Mouse (Mus musculus) forebrain, postnatal 0 days (tissue): Measurements from ENCODE around the gene H2afz. TPM values are rescaled to one million over a fixed set of nuclear protein-coding genes. Genes with fewer than 3 reads are reported as not detected.
"Not testable (repeated sequence)": the region's sequence is repeated elsewhere in the genome, so short reads cannot be mapped to it uniquely, and the experiment has no call there.

ENCODE experiments used
- ATAC-seq: fragments of 200-750 bp; cut with Nextera tagmentation; 2 replicates; pipeline ENCODE4 v1.8.0; 2017; ENCODE audit warnings: mild to moderate bottlenecking, moderate library complexity
- DNase-seq: peaks from one replicate; pipeline ENCODE4 v3.0.0-alpha.2; 2015
- H3K27ac ChIP-seq: fragments of 300-500 bp; sonication (generic); 2 replicates; pipeline ENCODE4 v1.5.1; 2014; ENCODE audit warnings: low read depth, mild to moderate bottlenecking, antibody characterized with exemption, low read length, moderate library complexity, mixed read lengths
- H3K27me3 ChIP-seq: fragments of 300-500 bp; sonication (generic); 2 replicates; pipeline ENCODE4 v1.6.1; 2014; ENCODE audit warnings: mild to moderate bottlenecking, low read length, mixed read lengths; ENCODE audit not compliant: insufficient read depth
- H3K36me3 ChIP-seq: fragments of 300-500 bp; sonication (generic); 2 replicates; pipeline ENCODE4 v1.6.1; 2014; ENCODE audit warnings: mild to moderate bottlenecking, moderate library complexity; ENCODE audit not compliant: insufficient read depth
- H3K4me1 ChIP-seq: fragments of 300-500 bp; sonication (generic); 2 replicates; pipeline ENCODE4 v1.6.1; 2014; ENCODE audit warnings: antibody characterized with exemption; ENCODE audit not compliant: insufficient read depth
- H3K4me2 ChIP-seq: fragments of 300-500 bp; sonication (generic); 2 replicates; pipeline ENCODE4 v1.6.1; 2014; ENCODE audit warnings: low read depth, mild to moderate bottlenecking, moderate library complexity
- H3K4me3 ChIP-seq: fragments of 300-500 bp; sonication (generic); 2 replicates; pipeline ENCODE4 v1.5.1; 2014; ENCODE audit warnings: low read depth, low read length, mixed read lengths
- H3K9ac ChIP-seq: fragments of 300-500 bp; sonication (generic); 2 replicates; pipeline ENCODE4 v1.6.1; 2014; ENCODE audit warnings: mild to moderate bottlenecking
- H3K9me3 ChIP-seq: fragments of 300-500 bp; sonication (generic); 2 replicates; pipeline ENCODE4 v1.6.1; 2016; ENCODE audit warnings: low read length
- CTCF ChIP-seq: sonication (generic); IDR thresholded peaks from 2 replicates; pipeline ENCODE4 v1.5.1; 2016; ENCODE audit warnings: antibody characterized with exemption, control low read depth, low read depth
- WGBS: fragments of 180-500 bp; shearing (Covaris S2); extraction: QIAGEN DNeasy Blood & Tissue Kit; methylation state at CpG from one replicate; pipeline ENCODE4 v1.1.7; 2014; 5-methylcytosine and 5-hydroxymethylcytosine counted together
- polyA plus RNA-seq: library from polyadenylated mRNA; unstranded; fragments of >200 nt; fragmentation: Nextera tagmentation; extraction: Ambion mirVana; gene quantifications from 2 replicates; pipeline ENCODE4 v1.2.1, GENCODE M21; 2015
- total RNA-seq: library from RNA; depleted of rRNA; stranded (reverse); fragments of >200 nt; gene quantifications from 2 replicates; pipeline ENCODE4 v1.2.3, GENCODE M21; 2014

The H2afz gene
- total and polyA plus RNA-seq, 2 experiments from 2014 or later, result 485 to 728 TPM

DNA sequence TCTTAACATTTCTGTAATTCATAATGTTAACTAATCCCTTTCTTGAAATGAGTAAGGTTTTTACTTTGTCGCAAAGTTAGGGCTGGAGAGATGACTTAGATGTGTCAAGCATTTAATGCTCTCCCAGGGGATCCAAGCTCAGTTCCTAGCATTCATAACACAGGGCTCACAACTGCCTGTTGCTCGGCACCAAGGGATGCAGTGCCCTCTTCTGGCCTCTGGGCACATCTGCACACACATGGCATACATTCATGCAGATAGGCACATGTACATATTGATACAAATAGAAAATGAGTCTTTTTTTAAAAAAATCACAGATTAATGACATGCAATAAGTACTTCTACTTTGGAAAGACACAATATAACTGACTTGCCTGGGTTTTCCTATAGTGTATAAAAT, 13.1 kb upstream of the H2afz start:
- WGBS, result 83% methylated on average over 2 of the region's 2 CpGs
- DNase-seq (no peak), ATAC-seq (no peak)
- H3K4me3 ChIP-seq, result no peak overlapping the region
- H3K27ac ChIP-seq, result no peak overlapping the region
- no peaks in the 10 kb centered on the region for H3K9me3 ChIP-seq
- TF ChIP-seq CTCF, result no peak
- no peaks in the 10 kb centered on the region for H3K27me3 ChIP-seq
- H3K4me1 ChIP-seq, result no peaks in the 10 kb centered on the region
- H3K36me3 ChIP-seq, result no peaks in the 10 kb centered on the region
- H3K9ac ChIP-seq, result no peak overlapping the region
- no peak overlapping the region for H3K4me2 ChIP-seq

GRCm38 (mm10) chr3:137853011-137853410, 11.3 kb upstream of the H2afz start:
- not testable (repeated sequence) for H3K4me1 ChIP-seq, H3K4me2 ChIP-seq, H3K4me3 ChIP-seq, H3K9me3 ChIP-seq, H3K9ac ChIP-seq, H3K27ac ChIP-seq, H3K36me3 ChIP-seq, H3K27me3 ChIP-seq, DNase-seq, ATAC-seq
- 96% methylated on average over 1 of the region's 1 CpGs for WGBS

DNA sequence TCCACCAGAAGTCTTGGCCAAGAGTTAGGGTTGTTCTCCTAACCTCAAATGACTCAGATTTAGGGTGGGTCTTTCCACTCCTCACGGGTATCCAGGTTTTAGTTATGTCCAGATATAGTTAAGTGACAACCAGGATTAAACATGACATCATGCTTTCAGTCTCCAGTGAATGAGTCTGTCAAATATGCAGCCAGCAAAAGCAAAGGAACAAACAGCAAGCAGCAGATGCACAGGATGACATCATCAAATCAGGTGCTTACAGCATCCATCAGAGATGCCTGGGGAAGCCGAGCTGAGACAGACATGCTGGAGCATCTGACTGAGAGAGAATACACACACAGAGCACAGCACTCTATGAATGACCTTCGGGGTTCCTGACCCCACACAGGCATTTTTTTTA, 9.0 kb upstream of the H2afz start:
- Histone ChIP-seq H3K4me1 (no peaks in the 10 kb centered on the region), H3K9me3 (no peaks in the 10 kb centered on the region), H3K4me3 (no peak overlapping the region), H3K36me3 (no peaks in the 10 kb centered on the region), H3K4me2 (no peak overlapping the region), H3K9ac (no peak overlapping the region), H3K27me3 (no peaks in the 10 kb centered on the region), H3K27ac (no peak overlapping the region)
- WGBS, result 39% methylated on average over 3 of the region's 3 CpGs
- no peak for TF ChIP-seq CTCF
- ATAC-seq (peak; percentile 32; the same call in 1 of the 2 replicates), DNase-seq (no peak)

DNA sequence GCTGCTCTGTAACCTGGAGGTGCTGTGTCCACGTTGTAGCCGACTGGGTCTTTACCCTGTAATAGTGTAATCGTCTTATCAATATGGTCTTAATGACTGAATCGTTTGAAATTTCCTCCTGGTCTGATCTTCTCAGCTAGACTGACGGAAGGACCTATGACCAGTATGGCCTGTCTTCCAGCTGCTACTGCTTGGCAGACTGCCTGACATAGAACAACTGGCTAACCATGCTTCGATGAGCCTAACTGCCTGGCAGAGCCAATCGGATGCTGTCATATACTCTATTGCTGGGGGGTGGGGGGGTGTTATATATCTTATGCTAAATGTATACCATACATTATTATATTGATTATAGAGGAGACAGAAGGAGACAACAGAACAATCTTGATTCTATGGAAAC, 8.2 kb upstream of the H2afz start:
- DNase-seq (no peak), ATAC-seq (no peak)
- Histone ChIP-seq H3K4me3 (no peak overlapping the region), H3K9ac (no peak overlapping the region), H3K27ac (no peak overlapping the region), H3K4me2 (no peak overlapping the region), H3K9me3 (no peaks in the 10 kb centered on the region), H3K4me1 (no peaks in the 10 kb centered on the region), H3K36me3 (no peaks in the 10 kb centered on the region), H3K27me3 (no peaks in the 10 kb centered on the region)
- 83% methylated on average over 7 of the region's 7 CpGs for WGBS
- no peak for TF ChIP-seq CTCF

DNA sequence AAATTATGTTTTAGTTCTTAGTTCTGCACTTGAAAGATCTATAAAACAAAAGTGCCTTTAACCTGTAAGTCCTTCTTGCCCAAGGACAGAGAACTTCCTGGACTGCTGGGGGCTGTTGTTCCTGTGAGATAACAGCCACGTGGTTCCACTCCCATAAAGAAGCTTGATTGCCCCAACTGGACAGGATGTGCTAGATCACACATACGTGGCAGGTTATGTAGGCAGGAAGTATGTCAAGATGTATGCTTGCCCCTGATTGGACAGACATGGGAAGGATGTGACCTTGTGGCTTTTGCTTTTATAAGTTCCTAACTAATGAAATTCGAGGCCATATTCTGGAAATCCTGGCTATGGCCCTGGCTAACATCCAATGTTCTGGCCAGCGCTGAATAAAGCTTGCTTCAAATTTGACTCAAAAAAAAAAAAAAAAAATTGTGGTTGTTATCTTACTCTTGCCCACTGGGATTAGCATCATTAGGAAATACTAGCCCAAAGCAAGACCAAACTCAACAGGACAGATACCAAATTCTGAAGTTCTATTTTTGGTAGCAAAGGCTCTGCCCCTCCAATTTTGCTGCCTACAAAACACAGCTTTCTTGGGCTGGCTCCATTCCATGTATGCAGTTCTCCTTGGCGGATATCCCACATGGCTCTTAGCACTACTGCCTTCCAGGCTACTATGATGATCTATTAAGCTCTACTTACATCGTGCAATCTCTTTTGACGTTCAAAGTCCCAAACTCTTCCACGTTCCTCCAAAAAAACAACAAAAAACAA, 3.7 kb upstream of the H2afz start:
- H3K9me3 ChIP-seq, result no peaks in the 10 kb centered on the region
- peak; percentile 24 for DNase-seq
- no peak for ATAC-seq
- WGBS, result 63% methylated on average over 8 of the region's 8 CpGs
- H3K4me2 ChIP-seq, result no peak overlapping the region
- no peak overlapping the region for H3K27ac ChIP-seq
- H3K9ac ChIP-seq, result no peak overlapping the region
- no peaks in the 10 kb centered on the region for H3K27me3 ChIP-seq
- no peak for TF ChIP-seq CTCF
- no peaks in the 10 kb centered on the region for H3K36me3 ChIP-seq
- H3K4me1 ChIP-seq, result no peaks in the 10 kb centered on the region
- no peak overlapping the region for H3K4me3 ChIP-seq

DNA sequence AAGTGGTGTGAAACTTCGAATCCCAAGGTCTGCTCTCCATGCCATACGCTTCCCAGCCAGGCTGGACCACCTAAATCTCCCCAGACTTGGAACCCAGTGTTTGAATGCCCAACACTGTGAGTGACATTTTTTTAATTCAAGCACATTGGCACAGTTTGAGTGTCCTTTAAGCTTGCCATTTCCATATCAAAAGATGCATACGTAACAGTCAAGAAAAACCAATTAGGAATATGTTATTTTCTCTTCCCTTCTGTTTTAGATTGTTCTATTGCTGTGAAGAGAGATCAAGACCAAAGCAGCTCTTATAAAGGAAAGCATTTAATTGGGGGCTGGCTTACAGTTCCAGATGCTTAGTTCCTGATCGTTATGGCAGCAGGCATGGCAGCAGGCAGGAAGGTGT, 2.9 kb upstream of the H2afz start:
- no peaks in the 10 kb centered on the region for H3K36me3 ChIP-seq
- H3K4me1 ChIP-seq, result no peaks in the 10 kb centered on the region
- no peak overlapping the region for H3K4me3 ChIP-seq
- no peaks in the 10 kb centered on the region for H3K27me3 ChIP-seq
- ATAC-seq (no peak), DNase-seq (no peak)
- no peaks in the 10 kb centered on the region for H3K9me3 ChIP-seq
- H3K27ac ChIP-seq, result no peak overlapping the region
- 32% methylated on average over 4 of the region's 4 CpGs for WGBS
- no peak for TF ChIP-seq CTCF
- H3K9ac ChIP-seq, result no peak overlapping the region
- H3K4me2 ChIP-seq, result no peak overlapping the region

- H3K9ac ChIP-seq, result no peak overlapping the region
- DNase-seq (no peak), ATAC-seq (no peak)
- no peaks in the 10 kb centered on the region for H3K27me3 ChIP-seq
- H3K4me1 ChIP-seq, result peaks cover 5% of the 10 kb centered on the region; the same call in 1 of the 2 replicates
- no peak overlapping the region for H3K4me3 ChIP-seq
- 95% methylated on average over 3 of the region's 3 CpGs for WGBS
- no peak for TF ChIP-seq CTCF
- H3K36me3 ChIP-seq, result no peaks in the 10 kb centered on the region
- no peak overlapping the region for H3K4me2 ChIP-seq
- H3K27ac ChIP-seq, result no peak overlapping the region
- H3K9me3 ChIP-seq, result no peaks in the 10 kb centered on the region
Measured at GRCm38 (mm10) chr3:137862600-137862999, 1.7 kb upstream of the H2afz start.
